17 mouse cellular contexts compared by ENCODE assay signal in genomic region chr3:40377416-40377815, GRCm38 (mm10).
DNase-seq lines count a peak whose midpoint lies in the region; ATAC-seq and TF ChIP-seq lines count a peak whose summit lies in the region.
"Had no signal": no experiment of that assay in that cellular context is flagged by ENCODE, and none has a peak within 500 bp of the region (broad histone marks: within the 10 kb centered on the region; RNA-seq: fewer than 3 reads in every experiment).

No protein-coding gene starts in this region.

- TF ChIP-seq POLR2A in limb, embryonic 14.5 days (IDR thresholded peaks at IDR 0.05; ENCODE audit: borderline replicate concordance, extremely low read depth, insufficient read depth, insufficient read length), result no peak

- ATAC-seq in limb, embryonic 14.5 days (ENCODE audit: low FRiP score, low read depth), result peak; percentile 44; the same call in 1 of the 2 replicates
- no peak for ATAC-seq in embryonic facial prominence, embryonic 14.5 days (ENCODE audit: low read depth)
- ATAC-seq in midbrain, embryonic 15.5 days (replicated peaks), result no peak
- ATAC-seq: forebrain, embryonic 15.5 days had no signal

- no peaks in the 10 kb centered on the region for H3K9me3 ChIP-seq in limb, embryonic 14.5 days (ENCODE audit: control insufficient read depth, low read length)
- H3K9me3 ChIP-seq in limb, embryonic 10.5 days (replicated peaks), result no peaks in the 10 kb centered on the region
- H3K9me3 ChIP-seq in embryonic facial prominence, embryonic 14.5 days (ENCODE audit: control insufficient read depth, low read length), result no peaks in the 10 kb centered on the region
- H3K9me3 ChIP-seq in midbrain, embryonic 15.5 days, result no peaks in the 10 kb centered on the region
- H3K9me3 ChIP-seq: forebrain, embryonic 15.5 days; heart, embryonic 15.5 days; hindbrain, embryonic 13.5 days had no signal

- no peak overlapping the region for H3K4me2 ChIP-seq in limb, embryonic 14.5 days (replicated peaks; ENCODE audit: low read depth, low read length, severe bottlenecking)
- no peak overlapping the region for H3K4me2 ChIP-seq in embryonic facial prominence, embryonic 14.5 days (ENCODE audit: low read depth, low read length)
- no peak overlapping the region for H3K4me2 ChIP-seq in midbrain, embryonic 15.5 days
- H3K4me2 ChIP-seq: forebrain, embryonic 15.5 days; heart, embryonic 11.5 days; heart, embryonic 15.5 days; hindbrain, embryonic 13.5 days had no signal

- H3K27ac ChIP-seq in limb, embryonic 14.5 days (replicated peaks; ENCODE audit: low read depth, low read length), result peak overlapping the region; percentile 13; the same call in 1 of the 2 replicates
- no peak overlapping the region for H3K27ac ChIP-seq in limb, embryonic 10.5 days
- no peak overlapping the region for H3K27ac ChIP-seq in embryonic facial prominence, embryonic 14.5 days (replicated peaks; ENCODE audit: low read depth, low read length)
- H3K27ac ChIP-seq in gastrocnemius, adult 2 months, result no peak overlapping the region
- H3K27ac ChIP-seq in midbrain, embryonic 15.5 days, result no peak overlapping the region
- H3K27ac ChIP-seq: forebrain, embryonic 15.5 days; heart, adult 2 months; heart, embryonic 15.5 days; hindbrain, embryonic 13.5 days had no signal

- TF ChIP-seq CTCF in gastrocnemius, adult 2 months (IDR thresholded peaks at IDR 0.05), result no peak

- peak; percentile 70 for DNase-seq in limb, embryonic 14.5 days (ENCODE audit: low spot score)
- no peak for DNase-seq in limb, embryonic 10.5 days (ENCODE audit: low spot score)
- DNase-seq in embryonic facial prominence, embryonic 14.5 days (ENCODE audit: low spot score), result peak; percentile 25
- DNase-seq in gastrocnemius, adult 2 months, result peak; percentile 56
- peak; percentile 17 to 25 for DNase-seq in gastrocnemius, postnatal 36 days
- DNase-seq in layer of hippocampus, postnatal 10 days (ENCODE audit: low spot score in 2 of 2), result no peak
- DNase-seq in right cerebral cortex, postnatal 36 days (ENCODE audit: low spot score in 2 of 2), result no peak
- DNase-seq: adrenal gland, adult 2 months; adrenal gland, postnatal 25 days; cerebellum, adult 18-20 months; cerebellum, adult 9-11 months; heart, adult 2 months had no signal

- 40% methylated on average over 7 of the region's 7 CpGs for WGBS in limb, embryonic 14.5 days
- 82% methylated on average over 7 of the region's 7 CpGs for WGBS in limb, embryonic 10.5 days
- 67% methylated on average over 7 of the region's 7 CpGs for whole genome bisulfite sequencing in embryonic facial prominence, embryonic 14.5 days
- 91% methylated on average over 7 of the region's 7 CpGs for WGBS in midbrain, embryonic 15.5 days

- H3K36me3 ChIP-seq in limb, embryonic 14.5 days (ENCODE audit: control insufficient read depth, insufficient read depth, low read length), result no peaks in the 10 kb centered on the region
- H3K36me3 ChIP-seq in limb, embryonic 10.5 days, result no peaks in the 10 kb centered on the region
- H3K36me3 ChIP-seq in embryonic facial prominence, embryonic 14.5 days (ENCODE audit: control insufficient read depth, insufficient read depth, low read length), result no peaks in the 10 kb centered on the region
- no peaks in the 10 kb centered on the region for H3K36me3 ChIP-seq in midbrain, embryonic 15.5 days (replicated peaks)
- H3K36me3 ChIP-seq: forebrain, embryonic 15.5 days; heart, embryonic 15.5 days; hindbrain, embryonic 13.5 days had no signal

- intact Hi-C loops in gastrocnemius, adult 2 months (cut with DNase I), result no loop called here
- intact Hi-C loops in gastrocnemius, postnatal 36 days (cut with DNase I), result no loop called here

- H3K27me3 ChIP-seq in limb, embryonic 14.5 days (ENCODE audit: control insufficient read depth, insufficient read depth, low read length), result no peaks in the 10 kb centered on the region
- H3K27me3 ChIP-seq in limb, embryonic 10.5 days (ENCODE audit: low read depth, poor library complexity, severe bottlenecking), result no peaks in the 10 kb centered on the region
- H3K27me3 ChIP-seq in embryonic facial prominence, embryonic 14.5 days (replicated peaks; ENCODE audit: control insufficient read depth, insufficient read depth, low read length), result no peaks in the 10 kb centered on the region
- no peaks in the 10 kb centered on the region for H3K27me3 ChIP-seq in midbrain, embryonic 15.5 days (replicated peaks)
- H3K27me3 ChIP-seq: forebrain, embryonic 15.5 days; heart, embryonic 15.5 days; hindbrain, embryonic 13.5 days had no signal

- H3K4me1 ChIP-seq in limb, embryonic 14.5 days (ENCODE audit: control insufficient read depth, insufficient read depth, low read length), result peaks cover 9% of the 10 kb centered on the region
- H3K4me1 ChIP-seq in limb, embryonic 10.5 days, result peaks cover 8% of the 10 kb centered on the region
- H3K4me1 ChIP-seq in embryonic facial prominence, embryonic 14.5 days (ENCODE audit: control insufficient read depth, insufficient read depth, low read length), result peaks cover 9% of the 10 kb centered on the region
- H3K4me1 ChIP-seq in midbrain, embryonic 15.5 days, result no peaks in the 10 kb centered on the region
- H3K4me1 ChIP-seq: heart, embryonic 15.5 days; hindbrain, embryonic 13.5 days had no signal

- H3K4me3 ChIP-seq in limb, embryonic 14.5 days (replicated peaks; ENCODE audit: low read length), result no peak overlapping the region
- H3K4me3 ChIP-seq in limb, embryonic 10.5 days, result no peak overlapping the region
- no peak overlapping the region for H3K4me3 ChIP-seq in embryonic facial prominence, embryonic 14.5 days (ENCODE audit: low read depth, low read length)
- no peak overlapping the region for H3K4me3 ChIP-seq in gastrocnemius, adult 2 months
- no peak overlapping the region for H3K4me3 ChIP-seq in midbrain, embryonic 15.5 days
- H3K4me3 ChIP-seq: forebrain, embryonic 15.5 days; heart, adult 2 months; heart, embryonic 15.5 days; hindbrain, embryonic 13.5 days had no signal

- no peak overlapping the region for H3K9ac ChIP-seq in limb, embryonic 14.5 days (ENCODE audit: low read depth, low read length, severe bottlenecking)
- H3K9ac ChIP-seq in embryonic facial prominence, embryonic 14.5 days (ENCODE audit: low read depth, low read length), result no peak overlapping the region
- H3K9ac ChIP-seq in midbrain, embryonic 15.5 days, result no peak overlapping the region
- H3K9ac ChIP-seq: forebrain, embryonic 15.5 days; heart, embryonic 15.5 days; hindbrain, embryonic 13.5 days had no signal

Comparison
In these comparisons a context has a peak if more than half of its experiments do, and no peak if none do; other contexts are left out.
1. DNase-seq: peak in limb, embryonic 14.5 days (single experiment), embryonic facial prominence, embryonic 14.5 days (single experiment), gastrocnemius, adult 2 months (single experiment) and gastrocnemius, postnatal 36 days (2 of 2); none in limb, embryonic 10.5 days (single experiment), layer of hippocampus, postnatal 10 days (0 of 2) and right cerebral cortex, postnatal 36 days (0 of 2).